Mouse (Mus musculus) liver, embryonic 14.5 days (tissue): ENCODE results near the gene Sash1.

Source experiments
- CTCF ChIP-seq: IDR thresholded peaks from 2 replicates; pipeline ENCODE4 v1.5.1; 2016; ENCODE audit warnings: antibody characterized with exemption, low read depth, control low read depth
- EP300 ChIP-seq: IDR thresholded peaks from 2 replicates; pipeline ENCODE4 v1.6.1; 2016; ENCODE audit warnings: antibody characterized with exemption, low read depth

DNA sequence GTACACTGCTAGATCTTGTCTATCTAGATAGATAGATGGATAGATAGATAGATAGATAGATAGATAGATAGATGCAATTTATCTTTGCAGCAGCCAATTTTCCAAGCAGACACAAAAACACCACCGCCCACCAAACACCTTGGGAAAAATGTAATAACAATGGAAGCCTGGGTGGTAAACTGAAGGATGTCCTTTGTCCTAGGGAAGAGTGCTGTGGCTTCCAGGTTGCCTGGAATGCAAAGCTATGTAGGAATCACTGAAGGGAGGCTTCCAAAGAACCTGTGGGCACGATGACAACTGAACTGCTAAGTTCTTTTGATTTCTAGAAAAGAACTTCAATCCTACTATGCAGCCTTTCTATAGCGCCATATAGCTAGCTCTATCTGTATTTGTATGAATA lies 13.1 kb downstream of the Sash1 start:
- TF ChIP-seq CTCF (no peak), EP300 (no peak)
